Mouse (Mus musculus) bone marrow, adult 2 months (tissue): ENCODE measurements around the gene Foxm1. TPM values are rescaled to one million over a fixed set of nuclear protein-coding genes. Genes with fewer than 3 reads are reported as not detected.

ENCODE experiments used
- H3K27ac ChIP-seq: fragments of 200-500 bp; 2 replicates; pipeline ENCODE4 v1.5.1; 2012; ENCODE audit warnings: low read depth, mild to moderate bottlenecking, control low read depth, inconsistent platforms, low read length; ENCODE audit not compliant: control insufficient read depth, poor library complexity, insufficient read depth
- H3K4me1 ChIP-seq: fragments of 200-500 bp; 2 replicates; pipeline ENCODE4 v1.6.1; 2011; ENCODE audit warnings: low read length; ENCODE audit not compliant: control insufficient read depth, insufficient read depth
- H3K4me3 ChIP-seq: fragments of 200-500 bp; replicated peaks from 2 replicates; pipeline ENCODE3; 2011; ENCODE audit warnings: mild to moderate bottlenecking, low read depth, low read length, control low read depth; ENCODE audit not compliant: control insufficient read depth
- CTCF ChIP-seq: fragments of 200-500 bp; IDR thresholded peaks from 2 replicates; pipeline ENCODE4 v1.5.1; 2011; ENCODE audit warnings: low read length, control low read depth; ENCODE audit not compliant: control insufficient read depth, insufficient read depth
- POLR2A ChIP-seq: fragments of 200-500 bp; IDR thresholded peaks from 2 replicates; pipeline ENCODE4 v1.6.1; 2011; ENCODE audit warnings: low read depth, mild to moderate bottlenecking, control low read depth, low read length, borderline replicate concordance; ENCODE audit not compliant: control insufficient read depth
- WGBS: fragments of 180-500 bp; shearing (Covaris S2); methylation state at CpG from one replicate; pipeline ENCODE4 v1.1.7; 2018; 5-methylcytosine and 5-hydroxymethylcytosine counted together
- polyA plus RNA-seq: library from polyadenylated mRNA; stranded (reverse); fragments of >200 nt; gene quantifications from 2 replicates; pipeline ENCODE4 v1.2.4, GENCODE M21; 2011; ENCODE audit warnings: low replicate concordance; ENCODE audit not compliant: missing spikeins, insufficient read depth, insufficient read length

Foxm1 gene
- polyA plus RNA-seq, 1 experiment = 45.3 TPM

DNA sequence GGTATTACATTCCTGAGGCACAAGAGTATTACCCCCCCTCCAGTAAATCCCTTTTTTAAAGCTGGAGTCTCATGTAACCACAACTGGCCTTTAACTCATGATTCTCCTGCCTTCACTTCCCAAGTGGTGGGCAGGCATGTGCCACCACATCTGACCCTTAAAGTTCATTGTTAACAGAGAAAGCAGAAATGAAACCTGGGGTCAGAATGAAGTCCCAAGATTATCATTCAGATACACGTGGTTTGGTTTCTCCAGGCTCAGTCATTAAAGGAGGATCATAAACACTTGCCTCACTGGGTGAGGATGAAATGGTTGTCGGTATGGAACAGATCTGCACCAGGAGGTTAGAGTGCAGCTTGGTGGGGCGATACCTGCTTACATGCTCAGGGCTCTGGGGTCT is 18.5 kb downstream of the Foxm1 start:
- 42% methylated on average over 3 of the region's 3 CpGs for WGBS
- peaks cover 12% of the 10 kb centered on the region for H3K4me1 ChIP-seq
- H3K27ac ChIP-seq = no peak overlapping the region
- H3K4me3 ChIP-seq = no peak overlapping the region
- TF ChIP-seq CTCF (no peak), POLR2A (no peak)

DNA sequence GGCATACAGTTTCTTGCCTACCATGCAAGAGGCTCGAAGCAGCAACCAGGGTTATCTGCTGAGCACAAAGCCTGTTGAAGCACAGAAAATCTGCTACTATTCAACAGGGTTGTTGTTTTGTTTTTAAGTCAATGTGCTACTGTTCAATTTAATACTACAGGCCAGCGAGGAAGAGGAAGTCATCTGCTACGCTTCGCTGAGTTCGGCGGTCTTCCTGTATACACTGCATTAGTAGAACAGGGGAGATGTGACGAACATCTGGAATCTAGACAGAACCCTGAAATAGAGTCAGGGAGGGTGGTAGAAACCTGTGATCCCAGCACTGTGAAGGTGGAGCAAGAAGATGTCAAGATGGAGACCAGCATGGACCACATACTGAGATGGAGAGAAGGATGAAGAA is 21.0 kb downstream of the Foxm1 start:
- no peak for TF ChIP-seq CTCF
- no peak for TF ChIP-seq POLR2A
- 17% methylated on average over 7 of the region's 7 CpGs for WGBS
- Histone ChIP-seq H3K27ac (no peak overlapping the region), H3K4me3 (no peak overlapping the region), H3K4me1 (peaks cover 12% of the 10 kb centered on the region)

DNA sequence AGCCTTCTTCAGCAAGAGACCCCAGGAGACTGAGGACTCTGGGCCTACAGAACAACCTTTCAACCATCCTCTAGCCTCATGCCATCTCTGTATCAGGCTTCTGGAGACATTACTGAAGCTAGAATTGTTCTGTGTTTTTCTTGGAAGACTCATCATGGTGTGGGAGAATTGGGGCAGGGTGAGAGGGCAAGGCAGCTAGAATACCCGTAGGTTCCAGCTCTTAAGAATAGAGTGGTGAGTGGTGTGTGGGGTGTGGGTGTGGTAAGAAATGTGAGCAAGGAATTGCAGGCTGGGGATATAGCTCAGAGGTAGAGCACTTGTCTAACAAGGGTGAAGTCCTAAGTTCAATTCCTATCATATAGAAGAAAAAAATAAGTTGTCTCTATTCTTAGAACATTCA is 22.3 kb downstream of the Foxm1 start:
- peaks cover 5% of the 10 kb centered on the region for H3K4me1 ChIP-seq
- H3K27ac ChIP-seq = no peak overlapping the region
- H3K4me3 ChIP-seq = no peak overlapping the region
- WGBS = 78% methylated on average over 1 of the region's 1 CpGs
- no peak for TF ChIP-seq CTCF
- TF ChIP-seq POLR2A = no peak

DNA sequence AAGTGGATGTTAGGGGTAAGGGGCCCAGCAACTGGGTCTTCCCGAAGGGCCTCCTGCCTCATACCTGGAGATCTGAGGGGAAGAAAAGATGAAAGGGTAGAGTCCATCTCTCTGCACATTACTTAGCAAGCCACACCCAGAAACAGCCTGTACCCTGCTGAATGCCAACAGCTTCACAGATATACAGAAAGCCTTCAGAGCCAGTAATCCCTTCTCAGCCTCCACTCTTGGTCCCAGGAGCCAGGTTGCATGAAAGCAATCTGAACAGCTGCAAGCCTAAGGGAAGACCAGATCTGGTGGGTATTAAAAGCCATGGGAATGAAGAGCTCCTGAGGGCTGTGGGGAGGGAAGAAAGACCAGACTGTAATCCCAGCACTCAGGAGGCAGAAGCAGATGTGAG is 26.4 kb downstream of the Foxm1 start:
- Histone ChIP-seq H3K4me3 (no peak overlapping the region), H3K4me1 (no peaks in the 10 kb centered on the region; the same call in 1 of the 2 replicates), H3K27ac (no peak overlapping the region)
- TF ChIP-seq CTCF = no peak
- no peak for TF ChIP-seq POLR2A
- 62% methylated on average over 1 of the region's 1 CpGs for WGBS

DNA sequence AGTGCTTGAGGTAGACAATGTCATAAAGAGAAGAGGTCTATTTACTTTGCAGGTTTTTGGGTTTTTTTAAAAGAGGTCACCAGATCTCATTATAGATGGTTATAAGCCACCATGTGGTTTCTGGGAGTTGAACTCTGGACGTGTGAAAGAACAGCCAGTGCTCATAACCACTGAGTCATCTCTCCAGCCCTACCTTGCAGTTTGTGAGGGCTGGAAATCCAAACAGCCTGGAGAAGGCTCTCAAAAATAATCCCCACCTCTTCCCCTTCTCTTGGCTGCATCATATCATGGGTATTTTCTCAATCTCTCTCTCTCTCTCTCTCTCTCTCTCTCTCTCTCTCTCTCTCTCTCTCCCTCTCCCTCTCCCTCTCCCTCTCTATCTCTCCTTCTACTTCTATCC is 27.9 kb downstream of the Foxm1 start:
- TF ChIP-seq CTCF (no peak), POLR2A (no peak)
- H3K27ac ChIP-seq = no peak overlapping the region
- WGBS = 31% methylated on average over 1 of the region's 1 CpGs
- no peaks in the 10 kb centered on the region for H3K4me1 ChIP-seq
- H3K4me3 ChIP-seq = no peak overlapping the region

DNA sequence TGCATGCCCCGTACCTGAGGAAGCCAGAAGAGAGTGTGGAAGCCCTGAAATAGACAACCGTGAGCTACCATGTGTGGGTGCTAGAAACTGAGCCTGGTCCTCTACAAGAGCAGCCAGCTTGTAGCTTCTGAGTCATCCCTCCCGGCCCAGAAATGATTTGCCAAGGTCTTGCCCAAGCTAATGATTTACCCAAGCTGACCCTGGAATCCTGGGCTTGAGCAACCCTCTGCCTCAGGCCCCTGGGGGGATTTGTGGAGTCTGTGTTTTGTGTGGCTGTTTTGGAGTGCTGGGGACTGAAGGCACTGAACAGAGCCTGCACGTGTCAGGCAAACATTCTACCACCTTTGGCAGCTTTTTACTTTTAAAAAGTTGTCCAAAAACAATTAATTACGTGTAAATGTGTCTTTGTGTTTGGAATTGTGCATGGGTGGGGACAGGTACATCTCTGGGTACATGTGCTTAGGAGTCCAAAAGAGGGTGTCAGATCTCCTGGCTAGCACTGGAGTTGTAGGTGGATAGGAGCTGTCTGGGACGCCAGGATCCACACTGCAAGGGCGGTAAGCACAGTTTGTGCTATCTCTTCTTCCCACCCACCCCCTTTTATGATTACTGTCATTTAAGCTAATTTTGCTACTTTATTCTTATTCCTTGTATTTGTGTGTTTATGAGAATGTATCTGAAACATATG is 35.0 kb downstream of the Foxm1 start:
- Histone ChIP-seq H3K27ac (no peak overlapping the region), H3K4me1 (no peaks in the 10 kb centered on the region), H3K4me3 (no peak overlapping the region)
- TF ChIP-seq CTCF (no peak), POLR2A (no peak)
- 77% methylated on average over 7 of the region's 7 CpGs for WGBS

DNA sequence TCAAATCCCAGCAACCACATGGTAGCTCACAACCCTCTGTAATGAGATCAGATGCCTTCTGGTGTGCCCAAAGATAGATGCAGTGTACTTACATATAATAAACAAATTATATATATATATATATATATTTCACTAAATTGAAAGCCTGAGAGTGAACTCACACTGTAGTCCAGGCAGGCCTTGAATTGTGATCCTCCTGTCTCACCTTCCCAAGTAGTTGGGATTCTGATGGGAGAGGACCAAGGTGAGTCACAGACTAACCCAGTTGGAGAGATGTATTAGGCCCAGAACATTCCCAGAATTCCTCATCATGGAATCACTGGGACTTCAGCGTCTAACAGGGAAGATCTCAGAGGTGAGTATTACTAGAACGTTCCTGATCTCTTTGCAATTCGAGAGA is 36.2 kb downstream of the Foxm1 start, which contains the start of gene Nrip2:
Nrip2 (plus strand) TSS at position 301 of the 400 bp plus-strand sequence.
- H3K27ac ChIP-seq = no peak within 1 kb of the TSS
- H3K4me1 ChIP-seq = no peaks in the 10 kb centered on the region
- 74% methylated on average over 3 of the region's 3 CpGs for WGBS
- H3K4me3 ChIP-seq = no peak within 1 kb of the TSS
- no peak for TF ChIP-seq CTCF
- no peak for TF ChIP-seq POLR2A

DNA sequence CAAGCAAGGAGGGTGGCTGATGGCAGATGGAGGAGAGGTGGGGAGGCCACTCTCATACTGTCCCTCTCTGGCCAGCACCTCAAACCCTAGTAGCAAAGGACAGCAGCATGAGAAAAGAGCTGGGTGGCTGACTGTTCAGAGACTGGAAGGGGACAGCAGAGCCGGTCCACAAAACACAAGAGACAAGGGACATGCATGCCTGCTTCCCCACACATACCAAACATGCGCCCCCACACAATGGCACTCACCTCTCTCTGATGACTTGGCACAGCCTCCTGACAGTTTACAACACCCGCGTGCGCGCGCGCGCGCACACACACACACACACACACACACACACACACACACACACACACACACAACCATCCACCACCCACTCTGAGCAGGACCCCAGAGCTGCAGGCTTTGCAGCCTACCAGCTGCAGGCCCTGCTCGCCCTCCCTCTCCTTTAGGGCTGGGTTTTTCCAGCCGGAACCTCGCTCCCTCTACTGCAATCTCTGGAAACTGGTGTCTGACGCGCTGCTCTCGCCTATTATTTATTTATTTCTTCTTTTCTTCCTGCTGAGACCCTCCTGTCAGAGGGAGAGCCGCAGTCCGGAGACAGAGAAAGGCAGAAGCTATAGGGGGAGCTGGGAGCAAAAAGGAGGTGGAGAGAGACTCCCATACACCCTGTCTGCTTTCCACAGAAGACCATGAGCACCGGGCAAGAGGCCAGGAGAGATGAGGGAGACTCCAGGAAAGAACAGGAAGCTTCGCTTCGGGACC is 36.8 kb downstream of the Foxm1 start:
- WGBS = 81% methylated on average over 21 of the region's 21 CpGs
- H3K4me3 ChIP-seq = no peak overlapping the region
- no peak for TF ChIP-seq POLR2A
- no peak for TF ChIP-seq CTCF
- H3K4me1 ChIP-seq = no peaks in the 10 kb centered on the region
- H3K27ac ChIP-seq = no peak overlapping the region
